In genomic region chr4:127076875-127077548, GRCm38 (mm10) we compare ENCODE assay signal across 8 mouse cellular contexts. TPM values are rescaled to one million over a fixed set of nuclear protein-coding genes. Genes with fewer than 3 reads are reported as not detected.
A peak's percentile ranks its signal among the peaks of the same experiment; 100 is the strongest.
DNase-seq lines count a peak whose midpoint lies in the region; ATAC-seq and TF ChIP-seq lines count a peak whose summit lies in the region.

TSS of gene Zmym6 (plus strand) at chr4:127077383.

- peak within 1 kb of the TSS; percentile 86 for H3K4me3 ChIP-seq in layer of hippocampus, adult 2 months
- peak within 1 kb of the TSS; percentile 86 for H3K4me3 ChIP-seq in lung, adult 2 months (replicated peaks; ENCODE audit: extremely low read depth, low read depth, low read length)

- WGBS in lung, adult 2 months = under 1% methylated on average over 46 of the region's 46 CpGs

- peak within 1 kb of the TSS; percentile 94 for H3K27ac ChIP-seq in layer of hippocampus, adult 2 months

- TF ChIP-seq POLR2A in lung, adult 2 months (IDR thresholded peaks at IDR 0.05; ENCODE audit: borderline replicate concordance, extremely low read depth, low read depth, low read length) = peak; percentile 89; the same call in 1 of the 2 replicates

- peak; percentile 99 for DNase-seq in Muller cell, postnatal 12 days (ENCODE audit: inconsistent ontology term)
- peak; percentile 96 for DNase-seq in cerebellum, adult 9-10 months
- peak; percentile 94 for DNase-seq in forelimb bud, embryonic 11.5 days (ENCODE audit: low read depth, low spot score)
- DNase-seq in heart, postnatal 4 days = peak; percentile 96
- peak; percentile 95 for DNase-seq in layer of hippocampus, adult 2 months (ENCODE audit: low spot score in 2 of 2)
- DNase-seq in lung, adult 2 months = peak; percentile 94
- DNase-seq in testis, postnatal 14 days (ENCODE audit: low spot score) = peak; percentile 96

- H3K4me1 ChIP-seq in lung, adult 2 months (ENCODE audit: control insufficient read depth, insufficient read depth, low read length) = peaks cover 2% of the 10 kb centered on the region; the same call in 1 of the 2 replicates

- peak; percentile 33; the same call in 1 of the 2 replicates for TF ChIP-seq CTCF in layer of hippocampus, adult 2 months (conservative IDR thresholded peaks at IDR 0.05)
- TF ChIP-seq CTCF in lung, adult 2 months (IDR thresholded peaks at IDR 0.05; ENCODE audit: insufficient read depth, low read length) = no peak

- peak; percentile 82 for ATAC-seq in neutrophil, adult 5-6 weeks (ENCODE audit: extremely low read depth, insufficient number of reproducible peaks, low FRiP score, poor library complexity, severe bottlenecking)

RNA-seq across cellular contexts. Expression of gene Zmym6, which starts in this region (rescaled TPM):
- 1 to 10 TPM; 7.1 to 7.2 TPM for total RNA-seq in heart, postnatal 4 days (2021)
- total RNA-seq in layer of hippocampus, adult 2 months (2021) = 10 to 100 TPM; 34.9 to 41.7 TPM
- 3.6 and 6.1 TPM in 2 replicates for polyA plus RNA-seq in lung, adult 2 months (2012; rRNA removed)
- 31.3 and 34.6 TPM in 2 replicates for total RNA-seq in neutrophil, adult 5-6 weeks (2017)

Comparison
In these comparisons a context has a peak if more than half of its experiments do, and no peak if none do; other contexts are left out.
1. Peak in every context shown above with its lines: DNase-seq, ATAC-seq, H3K4me3 ChIP-seq and H3K27ac ChIP-seq.